ENCODE assay signal across 13 mouse cellular contexts in the genomic region with DNA sequence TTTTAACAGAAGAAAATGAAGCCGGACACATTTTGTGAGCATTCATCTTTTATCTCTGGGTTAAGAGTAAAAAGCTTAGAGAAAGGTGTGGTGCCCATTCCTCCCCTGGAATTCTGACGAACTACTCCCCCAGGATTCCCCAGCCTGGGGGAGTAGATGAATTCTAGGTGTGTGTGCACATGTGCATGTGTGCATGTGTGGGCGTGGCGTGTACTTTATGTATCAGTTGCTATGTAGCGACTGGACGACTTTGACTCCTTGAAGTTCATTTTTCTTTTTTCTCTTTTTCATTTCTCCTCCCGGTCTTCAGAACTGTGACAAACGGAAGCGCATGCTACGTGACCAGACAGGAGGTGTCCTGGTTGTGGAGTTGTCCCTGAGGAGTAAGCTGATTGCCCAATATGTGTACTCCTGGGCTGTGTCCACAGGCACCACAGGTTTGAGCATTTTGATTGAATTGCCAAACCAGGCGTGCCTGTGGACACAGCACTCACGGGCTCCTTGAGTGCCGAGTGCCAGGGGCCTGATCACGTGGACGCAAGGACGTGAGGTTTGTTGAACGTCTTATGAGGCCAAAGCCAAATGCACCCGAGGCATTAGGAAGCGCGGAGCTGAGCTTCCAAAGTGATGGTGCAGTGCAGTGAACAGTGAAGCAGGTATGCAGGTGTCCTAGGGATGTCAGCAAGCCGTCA. TPM values are rescaled to one million over a fixed set of nuclear protein-coding genes. Genes with fewer than 3 reads are reported as not detected.
DNase-seq lines count a peak whose midpoint lies in the region; TF ChIP-seq lines count a peak whose summit lies in the region.
"Had no signal": no experiment of that assay in that cellular context is flagged by ENCODE, and none has a peak within 500 bp of the region (broad histone marks: within the 10 kb centered on the region; RNA-seq: fewer than 3 reads in every experiment).

No protein-coding gene starts in this region.

- peaks cover 7% of the 10 kb centered on the region; the same call in 1 of the 2 replicates for H3K4me1 ChIP-seq in lung, adult 2 months (ENCODE audit: control insufficient read depth, insufficient read depth, low read length)
- H3K4me1 ChIP-seq in limb, embryonic 10.5 days = no peaks in the 10 kb centered on the region

- H3K36me3 ChIP-seq in limb, embryonic 10.5 days = no peaks in the 10 kb centered on the region

- H3K4me3 ChIP-seq in lung, adult 2 months (replicated peaks; ENCODE audit: extremely low read depth, low read depth, low read length) = no peak overlapping the region
- H3K4me3 ChIP-seq in limb, embryonic 10.5 days = no peak overlapping the region

- peak; percentile 24 to 33 for DNase-seq in cerebellum, postnatal 10 days
- DNase-seq in cerebellum, postnatal 36 days = no peak
- peak; percentile 42 to 73 for DNase-seq in urinary bladder, adult 18-20 months (ENCODE audit: low spot score in 2 of 2)
- DNase-seq in urinary bladder, postnatal 10 days (ENCODE audit: low spot score) = no peak
- peak; percentile 76 for DNase-seq in lung, adult 2 months
- DNase-seq in yolk sac, embryonic 10.5 days (ENCODE audit: low spot score) = peak; percentile 69
- no peak for DNase-seq in frontal cortex, postnatal 36 days (ENCODE audit: low spot score in 2 of 2)
- DNase-seq in limb, embryonic 10.5 days (ENCODE audit: low spot score) = no peak
- DNase-seq: cerebellum, adult 18-20 months; heart, postnatal 36 days; right cerebral cortex, postnatal 14 days; thymus, adult 18-20 months had no signal

- no peaks in the 10 kb centered on the region for H3K9me3 ChIP-seq in limb, embryonic 10.5 days (replicated peaks)

- TF ChIP-seq POLR2A in lung, adult 2 months (IDR thresholded peaks at IDR 0.05; ENCODE audit: borderline replicate concordance, extremely low read depth, low read depth, low read length) = peak; percentile 50; the same call in 1 of the 2 replicates

- TF ChIP-seq CTCF in lung, adult 2 months (IDR thresholded peaks at IDR 0.05; ENCODE audit: insufficient read depth, low read length) = no peak

- WGBS in lung, adult 2 months = 67% methylated on average over 21 of the region's 21 CpGs
- 90% methylated on average over 21 of the region's 21 CpGs for WGBS in limb, embryonic 10.5 days

- H3K27ac ChIP-seq in limb, embryonic 10.5 days = no peak overlapping the region

- no peaks in the 10 kb centered on the region for H3K27me3 ChIP-seq in limb, embryonic 10.5 days (ENCODE audit: low read depth, poor library complexity, severe bottlenecking)

RNA-seq across cellular contexts. Expression of a gene that starts 11.9 kb away (rescaled TPM):
- polyA plus RNA-seq in lung, adult 2 months (2012; rRNA removed) = 0.09 and 0.32 TPM in 2 replicates
- polyA plus RNA-seq in limb, embryonic 10.5 days (2016; fragmentation: Nextera tagmentation; extraction: Ambion mirVana) = not detected in 2 replicates
- polyA plus RNA-seq: kidney, embryonic 16.5 days had no signal

RNA-seq across cellular contexts. Expression of a gene that starts 48.6 kb away (rescaled TPM):
- 0.32 TPM in 2 replicates for polyA plus RNA-seq in lung, adult 2 months (2012; rRNA removed)
- polyA plus RNA-seq in limb, embryonic 10.5 days (2016; fragmentation: Nextera tagmentation; extraction: Ambion mirVana) = not detected in 2 replicates

RNA-seq across cellular contexts. Expression of a gene that starts 59.3 kb away (rescaled TPM):
- polyA plus RNA-seq in lung, adult 2 months (2012; rRNA removed) = 34.4 and 53.2 TPM in 2 replicates
- polyA plus RNA-seq in limb, embryonic 10.5 days (2016; fragmentation: Nextera tagmentation; extraction: Ambion mirVana) = 15.4 and 25.6 TPM in 2 replicates

Comparison
In these comparisons a context has a peak if more than half of its experiments do, and no peak if none do; other contexts are left out.
1. DNase-seq: peak in cerebellum, postnatal 10 days (2 of 2), urinary bladder, adult 18-20 months (2 of 2), lung, adult 2 months (single experiment) and yolk sac, embryonic 10.5 days (single experiment); none in cerebellum, postnatal 36 days (0 of 2), urinary bladder, postnatal 10 days (single experiment), frontal cortex, postnatal 36 days (0 of 2) and limb, embryonic 10.5 days (single experiment).